Mouse (Mus musculus): Measurements from ENCODE around the gene Akna. TPM values are rescaled to one million over a fixed set of nuclear protein-coding genes. Genes with fewer than 3 reads are reported as not detected.

The Akna gene
- polyA plus RNA-seq, 1 experiment from 2014 or later, result 13.1 TPM

DNA sequence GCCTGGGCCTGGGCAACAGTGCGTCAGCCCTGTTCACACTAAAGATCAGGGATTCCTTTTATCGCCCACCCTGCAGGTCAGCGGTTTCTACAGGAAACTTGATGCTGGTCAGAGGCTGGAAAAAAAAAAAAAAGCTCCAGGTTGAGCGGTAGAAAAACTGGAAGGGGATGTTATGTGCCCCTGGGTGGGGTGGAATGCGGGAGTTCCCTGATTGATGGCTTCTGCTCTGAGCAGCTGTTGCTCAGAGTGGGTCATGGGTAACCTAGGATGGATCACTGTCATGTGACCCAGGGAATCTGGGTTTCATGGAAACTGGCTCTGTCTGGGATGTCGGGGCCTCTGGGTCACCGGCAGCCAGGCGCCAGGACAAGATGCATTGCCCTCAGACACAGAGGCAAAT lies 23.2 kb upstream of the Akna start:
- no peak for DNase-seq (ENCODE audit: extremely low spot score, low spot score)
- H3K36me3 ChIP-seq (replicated peaks), result peaks cover 6% of the 10 kb centered on the region; the same call in 1 of the 2 replicates
- H3K27ac ChIP-seq, result no peak overlapping the region
- peaks cover 44% of the 10 kb centered on the region for H3K4me1 ChIP-seq
- no peak overlapping the region for H3K4me3 ChIP-seq
- H3K27me3 ChIP-seq (ENCODE audit: poor library complexity, severe bottlenecking), result no peaks in the 10 kb centered on the region
- WGBS, result 71% methylated on average over 8 of the region's 8 CpGs
- H3K9me3 ChIP-seq, result no peaks in the 10 kb centered on the region

DNA sequence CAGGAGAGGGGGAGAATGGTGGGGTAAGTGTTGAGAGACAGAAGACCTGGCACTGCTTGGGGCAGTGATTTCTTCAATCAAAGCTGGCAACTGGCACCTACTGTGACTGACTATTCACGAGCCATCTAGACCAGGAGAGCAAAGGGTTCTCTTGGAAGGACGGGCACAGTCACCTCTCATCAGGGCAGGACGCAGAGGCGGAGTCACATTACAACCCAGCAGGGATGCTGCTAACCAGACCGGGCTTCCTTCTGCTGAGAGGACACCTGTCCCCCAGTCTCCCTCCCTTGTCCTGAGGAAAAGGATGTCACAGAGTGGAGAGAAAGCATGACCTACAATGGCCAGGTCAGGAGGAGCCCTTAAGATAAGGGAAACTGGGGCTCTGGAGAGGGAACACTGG lies 20.7 kb upstream of the Akna start:
- H3K4me1 ChIP-seq, result peaks cover 38% of the 10 kb centered on the region
- DNase-seq (ENCODE audit: extremely low spot score, low spot score), result no peak
- H3K27ac ChIP-seq, result no peak overlapping the region
- no peaks in the 10 kb centered on the region for H3K9me3 ChIP-seq
- no peaks in the 10 kb centered on the region for H3K27me3 ChIP-seq (ENCODE audit: poor library complexity, severe bottlenecking)
- 22% methylated on average over 5 of the region's 5 CpGs for WGBS
- H3K4me3 ChIP-seq, result no peak overlapping the region
- H3K36me3 ChIP-seq (replicated peaks), result no peaks in the 10 kb centered on the region

DNA sequence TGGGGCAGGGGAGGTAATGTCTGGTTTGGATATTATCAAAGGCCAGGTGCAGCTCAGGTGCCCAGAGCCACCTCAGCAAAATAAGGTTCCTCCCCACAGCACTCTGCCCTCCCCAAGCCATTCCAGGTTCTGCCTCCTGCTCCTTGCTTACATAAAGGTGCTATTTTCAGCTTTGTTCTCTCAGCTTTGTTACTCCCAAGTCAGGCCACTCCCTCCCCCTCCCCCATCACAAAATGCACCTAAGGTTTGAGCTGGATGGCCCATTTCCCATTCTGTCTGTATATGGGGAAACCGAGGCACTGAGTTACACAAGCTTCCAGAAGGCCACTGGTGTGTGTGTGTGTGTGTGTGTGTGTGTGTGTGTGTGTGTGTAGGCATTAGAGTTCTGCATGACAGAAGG lies 20.1 kb upstream of the Akna start:
- no peaks in the 10 kb centered on the region for H3K27me3 ChIP-seq (ENCODE audit: poor library complexity, severe bottlenecking)
- WGBS, result 69% methylated on average over 1 of the region's 1 CpGs
- no peaks in the 10 kb centered on the region for H3K9me3 ChIP-seq
- H3K4me3 ChIP-seq, result no peak overlapping the region
- no peak for DNase-seq (ENCODE audit: extremely low spot score, low spot score)
- no peak overlapping the region for H3K27ac ChIP-seq
- no peaks in the 10 kb centered on the region for H3K36me3 ChIP-seq (replicated peaks)
- peaks cover 40% of the 10 kb centered on the region for H3K4me1 ChIP-seq

DNA sequence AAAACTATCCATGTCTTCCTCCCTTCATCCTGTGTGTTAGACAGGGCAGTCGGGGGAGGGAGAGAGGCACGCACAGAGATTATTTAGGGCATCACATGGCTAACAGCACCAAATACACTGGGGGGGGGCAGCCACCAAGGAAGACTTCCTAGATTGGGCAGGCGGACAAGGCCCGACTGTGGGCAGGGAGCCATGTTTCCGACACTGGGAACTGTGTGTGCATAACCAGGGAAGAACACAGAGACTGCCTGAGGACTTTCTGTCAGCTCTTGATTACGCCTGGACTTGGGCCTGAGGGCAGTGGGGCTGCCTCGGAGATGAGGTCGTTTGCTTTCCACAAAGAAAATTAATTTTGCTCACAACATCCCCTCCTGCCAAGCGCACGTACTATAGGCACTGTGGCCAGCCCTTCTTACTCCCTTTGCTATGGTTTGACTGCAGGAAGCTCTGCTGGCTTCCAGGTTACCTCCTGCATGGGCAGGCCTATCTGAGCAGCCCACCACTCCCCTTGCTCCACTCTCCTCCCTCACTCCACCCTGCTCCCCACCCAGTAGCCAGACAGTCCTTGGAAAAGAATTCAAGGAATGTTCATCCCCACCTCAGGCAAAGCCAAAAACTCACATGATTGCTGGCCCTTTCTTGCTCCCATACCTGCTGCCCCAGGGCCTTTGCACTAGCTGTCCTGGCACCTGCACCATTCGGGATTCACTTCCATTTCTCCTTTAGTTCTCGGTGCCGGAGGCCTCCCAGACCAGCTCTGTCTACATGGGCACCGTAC lies 17.2 kb upstream of the Akna start:
- Histone ChIP-seq H3K4me1 (peaks cover 40% of the 10 kb centered on the region), H3K9me3 (no peaks in the 10 kb centered on the region), H3K4me3 (no peak overlapping the region), H3K36me3 (replicated peaks) (peaks cover 10% of the 10 kb centered on the region), H3K27me3 (ENCODE audit: poor library complexity, severe bottlenecking) (no peaks in the 10 kb centered on the region), H3K27ac (peak overlapping the region; percentile 32)
- WGBS, result 73% methylated on average over 14 of the region's 14 CpGs
- no peak for DNase-seq (ENCODE audit: extremely low spot score, low spot score)

DNA sequence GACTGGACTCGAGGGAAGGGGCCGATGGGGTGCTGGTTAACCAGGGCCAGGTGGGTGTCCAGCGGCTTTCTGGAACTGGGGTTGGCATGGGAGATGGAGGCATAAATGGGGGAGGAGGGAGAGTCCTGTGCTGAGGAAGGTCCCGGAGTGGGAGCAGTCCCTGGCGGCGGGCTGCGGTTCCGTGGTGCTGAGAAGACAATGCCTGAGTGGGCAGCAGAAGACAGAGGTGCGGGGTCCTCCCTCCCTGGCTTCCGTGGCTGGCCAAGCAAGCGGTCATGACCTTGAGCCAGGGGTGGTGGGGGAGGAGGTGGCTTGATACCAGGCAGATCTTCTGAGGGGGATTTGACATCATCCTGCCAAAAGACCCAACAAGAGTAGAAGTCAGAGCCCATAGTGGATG lies 15.1 kb upstream of the Akna start:
- no peaks in the 10 kb centered on the region for H3K9me3 ChIP-seq
- DNase-seq (ENCODE audit: extremely low spot score, low spot score), result no peak
- peaks cover 31% of the 10 kb centered on the region for H3K4me1 ChIP-seq
- H3K4me3 ChIP-seq, result no peak overlapping the region
- peak overlapping the region; percentile 37 for H3K27ac ChIP-seq
- peaks cover 10% of the 10 kb centered on the region for H3K36me3 ChIP-seq (replicated peaks)
- WGBS, result 86% methylated on average over 11 of the region's 11 CpGs
- H3K27me3 ChIP-seq (ENCODE audit: poor library complexity, severe bottlenecking), result no peaks in the 10 kb centered on the region

DNA sequence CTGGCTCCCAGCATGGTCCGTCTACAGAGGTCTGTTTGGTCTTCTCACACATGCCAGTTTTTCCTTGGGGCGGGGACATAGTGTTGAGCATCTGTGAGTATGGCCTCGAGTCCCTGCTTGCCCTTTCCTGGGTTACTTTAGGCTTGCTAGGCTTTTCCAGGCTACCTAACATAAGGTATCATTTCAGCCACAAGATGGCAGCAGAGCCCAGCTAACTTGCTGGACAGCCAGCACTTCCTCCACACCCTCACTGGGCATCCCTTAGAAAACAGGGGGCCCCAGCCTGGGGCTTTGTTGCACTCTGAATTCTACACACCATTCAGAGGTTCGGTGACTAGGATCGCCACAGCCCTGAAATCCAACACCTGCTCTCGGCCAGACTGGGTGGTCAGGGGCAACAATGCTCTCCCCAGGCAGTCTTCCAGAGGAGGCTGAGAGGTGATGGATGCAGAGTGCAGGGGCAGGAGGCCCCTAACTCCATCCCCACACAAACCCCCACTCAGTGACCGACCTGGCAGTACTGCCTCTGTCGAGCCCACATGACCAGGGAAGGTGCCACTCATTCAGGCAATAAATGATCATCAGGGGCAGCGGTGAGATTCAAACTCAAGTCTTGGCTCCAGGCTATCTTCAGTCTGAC lies 14.3 kb upstream of the Akna start:
- H3K36me3 ChIP-seq (replicated peaks), result peaks cover 10% of the 10 kb centered on the region
- no peak overlapping the region for H3K4me3 ChIP-seq
- WGBS, result 19% methylated on average over 9 of the region's 9 CpGs
- peak overlapping the region; percentile 37 for H3K27ac ChIP-seq
- no peaks in the 10 kb centered on the region for H3K9me3 ChIP-seq
- peak; percentile 86 for DNase-seq (ENCODE audit: extremely low spot score, low spot score)
- peaks cover 29% of the 10 kb centered on the region for H3K4me1 ChIP-seq
- no peaks in the 10 kb centered on the region for H3K27me3 ChIP-seq (ENCODE audit: poor library complexity, severe bottlenecking)

DNA sequence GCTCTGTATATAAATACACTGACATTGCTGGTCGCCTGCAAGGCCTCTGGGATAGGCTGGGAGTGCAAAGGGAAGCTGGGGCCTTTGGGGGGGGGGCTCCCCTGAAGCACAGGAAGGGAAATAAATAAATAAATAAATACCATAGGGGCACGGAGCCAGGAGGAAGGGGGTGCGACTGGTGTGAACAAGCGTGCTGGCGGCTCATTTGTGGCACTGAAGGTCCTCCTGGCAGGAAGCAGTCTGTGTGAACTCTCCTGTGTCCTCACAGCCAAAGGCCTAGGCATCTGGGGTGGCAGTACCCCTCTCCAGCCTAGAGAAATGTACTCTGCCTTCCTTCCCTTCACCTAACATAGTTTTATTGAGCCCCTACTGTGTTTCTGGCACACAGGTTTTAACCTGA lies 11.8 kb upstream of the Akna start:
- no peak for DNase-seq (ENCODE audit: extremely low spot score, low spot score)
- Histone ChIP-seq H3K36me3 (replicated peaks) (peaks cover 10% of the 10 kb centered on the region), H3K9me3 (no peaks in the 10 kb centered on the region), H3K4me1 (peaks cover 28% of the 10 kb centered on the region), H3K27ac (no peak overlapping the region), H3K27me3 (ENCODE audit: poor library complexity, severe bottlenecking) (0 out of 2 replicates have a peak, but pooled peaks cover 7% of the 10 kb centered on the region), H3K4me3 (no peak overlapping the region)
- WGBS, result 82% methylated on average over 5 of the region's 5 CpGs

DNA sequence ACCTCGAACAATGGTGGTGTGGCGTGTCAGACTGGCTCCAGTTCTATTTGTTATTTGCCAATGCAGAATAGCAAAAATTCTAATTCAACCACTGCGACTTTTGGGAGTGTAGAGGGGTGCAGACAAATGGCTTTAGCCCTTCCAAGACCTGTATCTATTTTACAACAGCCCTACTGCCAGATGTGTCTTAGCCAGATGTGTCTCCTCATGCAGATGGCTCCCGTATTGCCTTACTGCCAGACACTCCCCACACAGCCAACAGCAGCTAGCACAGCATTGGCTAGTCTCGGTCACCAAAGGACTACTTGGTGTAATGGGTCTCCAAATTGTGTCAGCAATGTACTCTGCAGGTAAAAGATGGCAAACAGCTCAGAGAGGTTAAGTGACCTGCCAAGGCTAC lies 8.1 kb upstream of the Akna start:
- DNase-seq (ENCODE audit: extremely low spot score, low spot score), result no peak
- WGBS, result 72% methylated on average over 5 of the region's 5 CpGs
- H3K9me3 ChIP-seq, result no peaks in the 10 kb centered on the region
- no peak overlapping the region for H3K27ac ChIP-seq
- H3K4me3 ChIP-seq, result no peak overlapping the region
- H3K27me3 ChIP-seq (ENCODE audit: poor library complexity, severe bottlenecking), result peaks cover 19% of the 10 kb centered on the region
- H3K4me1 ChIP-seq, result peaks cover 29% of the 10 kb centered on the region
- peaks cover 7% of the 10 kb centered on the region for H3K36me3 ChIP-seq (replicated peaks)

DNA sequence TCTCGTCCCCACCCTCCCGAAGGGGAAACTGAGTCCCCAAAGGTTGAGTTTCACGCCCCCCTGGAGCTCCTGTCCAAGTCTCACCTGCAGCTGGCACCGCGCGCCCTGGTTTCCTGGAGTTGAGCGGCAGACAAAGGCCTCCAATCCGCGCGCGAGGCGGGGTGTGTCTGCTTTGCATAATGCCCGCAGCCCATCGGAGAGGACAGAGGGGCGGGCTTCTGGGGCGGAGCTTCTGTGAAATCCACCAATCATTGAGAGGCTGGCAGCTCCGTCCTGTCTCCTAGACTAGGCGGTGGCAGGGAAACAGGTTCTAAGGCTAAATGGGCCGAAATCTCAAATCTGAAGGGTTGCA lies 7.4 kb upstream of the Akna start:
- WGBS, result under 1% methylated on average over 19 of the region's 19 CpGs
- H3K4me3 ChIP-seq, result peak overlapping the region; percentile 73
- H3K36me3 ChIP-seq (replicated peaks), result peaks cover 1% of the 10 kb centered on the region; the same call in 1 of the 2 replicates
- peaks cover 32% of the 10 kb centered on the region for H3K4me1 ChIP-seq
- peak overlapping the region; percentile 84 for H3K27ac ChIP-seq
- DNase-seq (ENCODE audit: extremely low spot score, low spot score), result peak; percentile 95
- H3K27me3 ChIP-seq (ENCODE audit: poor library complexity, severe bottlenecking), result peaks cover 19% of the 10 kb centered on the region
- H3K9me3 ChIP-seq, result no peaks in the 10 kb centered on the region

DNA sequence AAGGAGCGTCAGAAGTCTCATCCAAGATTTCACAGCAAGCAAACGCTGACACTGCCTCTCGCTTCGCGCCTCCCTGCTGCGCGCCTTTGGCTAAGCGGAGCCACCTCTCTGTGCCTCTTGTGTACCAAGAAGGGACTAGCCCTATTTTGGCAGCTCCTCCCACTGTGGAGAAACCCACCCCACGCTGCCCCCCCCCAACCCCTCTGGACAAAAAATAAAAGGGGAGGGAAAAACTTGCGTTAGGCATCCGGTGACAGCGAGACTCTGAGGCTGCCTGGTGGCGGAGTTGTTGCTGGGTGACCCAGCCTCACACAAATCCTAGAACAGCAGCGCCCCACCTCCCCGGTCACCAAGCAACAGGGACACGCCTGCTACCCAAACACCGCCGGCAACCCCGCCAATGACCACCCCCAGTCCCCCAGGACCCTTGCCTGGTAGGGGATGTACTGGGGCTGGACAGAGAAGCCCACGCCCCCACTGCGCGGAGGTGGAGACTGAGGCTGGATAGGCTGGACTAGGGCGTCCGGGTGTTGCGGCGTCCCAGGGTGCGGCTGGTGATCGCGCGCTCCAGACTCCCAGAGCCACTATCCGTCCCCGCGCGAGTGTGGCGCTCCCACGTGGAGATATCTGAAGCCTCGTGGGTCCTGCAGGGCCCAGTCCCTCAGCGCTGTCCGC lies 6.9 kb upstream of the Akna start:
- Histone ChIP-seq H3K4me1 (peaks cover 37% of the 10 kb centered on the region), H3K27me3 (ENCODE audit: poor library complexity, severe bottlenecking) (peaks cover 19% of the 10 kb centered on the region), H3K4me3 (peak overlapping the region; percentile 73), H3K36me3 (replicated peaks) (no peaks in the 10 kb centered on the region), H3K27ac (peak overlapping the region; percentile 84), H3K9me3 (no peaks in the 10 kb centered on the region)
- under 1% methylated on average over 39 of the region's 39 CpGs for WGBS
- peak; percentile 82 for DNase-seq (ENCODE audit: extremely low spot score, low spot score)

DNA sequence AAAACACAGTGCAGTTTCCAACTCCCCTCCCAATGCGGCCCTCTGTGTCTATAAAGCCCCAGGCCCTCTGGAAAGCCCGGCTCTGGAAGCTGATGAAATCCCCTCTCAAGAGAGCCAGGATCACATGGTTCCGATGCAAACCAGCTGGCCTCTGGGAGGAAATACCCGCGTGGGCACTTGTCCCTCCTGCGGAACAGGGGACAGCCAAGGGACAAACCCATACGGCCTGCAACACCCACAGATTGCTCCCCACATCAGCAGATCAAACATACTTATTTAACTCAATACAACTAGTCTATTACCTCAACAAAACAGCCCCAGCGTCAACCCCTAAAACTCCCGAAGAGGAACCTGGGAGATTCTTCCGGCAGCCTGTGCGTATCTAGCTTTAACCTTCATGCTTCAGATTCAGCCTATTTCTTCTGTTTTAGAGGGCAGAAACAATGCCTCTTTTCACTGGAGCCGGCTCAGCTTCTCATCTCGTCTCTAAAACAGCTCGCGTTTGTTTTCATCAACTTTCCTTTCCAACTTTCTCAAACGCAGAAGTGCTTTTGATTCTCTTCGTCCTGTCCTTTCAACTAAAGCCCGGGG lies 6.3 kb upstream of the Akna start:
- WGBS, result 5% methylated on average over 18 of the region's 18 CpGs
- H3K36me3 ChIP-seq (replicated peaks), result no peaks in the 10 kb centered on the region
- peak overlapping the region; percentile 84 for H3K27ac ChIP-seq
- peaks cover 43% of the 10 kb centered on the region for H3K4me1 ChIP-seq
- peak overlapping the region; percentile 73 for H3K4me3 ChIP-seq
- H3K9me3 ChIP-seq, result no peaks in the 10 kb centered on the region
- peaks cover 19% of the 10 kb centered on the region for H3K27me3 ChIP-seq (ENCODE audit: poor library complexity, severe bottlenecking)
- DNase-seq (ENCODE audit: extremely low spot score, low spot score), result no peak

DNA sequence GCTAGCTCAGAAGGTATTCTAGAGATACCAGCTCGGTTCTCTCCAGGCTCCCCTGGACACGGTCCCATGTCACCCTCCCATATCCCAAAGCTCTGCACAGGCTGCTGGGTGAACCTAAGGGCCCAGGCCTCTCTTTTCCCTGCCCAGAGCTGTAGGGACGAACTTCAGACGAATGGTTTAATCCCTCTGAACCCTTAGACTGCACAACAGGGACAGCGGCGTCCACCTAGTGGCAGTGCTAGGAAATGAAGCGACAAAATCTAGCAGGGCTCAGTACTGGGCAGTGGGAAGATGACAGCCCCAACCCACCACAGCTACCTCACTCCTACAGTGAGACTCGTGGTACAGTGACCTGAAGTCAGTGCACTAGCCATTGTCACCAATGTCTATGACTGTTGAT lies 5.5 kb upstream of the Akna start:
- no peaks in the 10 kb centered on the region for H3K9me3 ChIP-seq
- peak; percentile 70 for DNase-seq (ENCODE audit: extremely low spot score, low spot score)
- no peaks in the 10 kb centered on the region for H3K36me3 ChIP-seq (replicated peaks)
- peaks cover 19% of the 10 kb centered on the region for H3K27me3 ChIP-seq (ENCODE audit: poor library complexity, severe bottlenecking)
- peaks cover 51% of the 10 kb centered on the region for H3K4me1 ChIP-seq
- H3K27ac ChIP-seq, result peak overlapping the region; percentile 52
- WGBS, result 6% methylated on average over 8 of the region's 8 CpGs
- H3K4me3 ChIP-seq, result peak overlapping the region; percentile 73; the same call in 1 of the 2 replicates
